9 mouse cellular contexts compared by ENCODE assay signal in the genomic region with DNA sequence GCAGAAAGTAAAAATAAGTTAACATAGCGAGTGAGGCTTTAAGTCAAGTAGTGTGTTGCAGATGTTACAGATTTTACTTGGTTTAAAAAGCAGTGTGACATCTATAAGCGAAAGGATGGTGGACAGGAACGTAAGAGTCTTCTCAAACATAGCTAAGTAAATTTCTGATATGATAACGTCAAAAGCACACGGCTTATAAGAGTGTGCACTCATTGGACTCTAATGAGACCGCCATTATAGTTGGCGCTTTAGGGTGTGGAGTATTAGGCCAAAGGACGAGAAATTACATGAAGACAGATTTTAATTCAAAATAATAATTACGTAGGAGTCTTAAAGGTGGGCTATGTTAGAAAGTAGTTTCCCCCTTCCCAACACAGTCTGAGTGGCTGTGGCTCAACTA. TPM values are rescaled to one million over a fixed set of nuclear protein-coding genes. Genes with fewer than 3 reads are reported as not detected.
DNase-seq lines count a peak whose midpoint lies in the region; ATAC-seq and TF ChIP-seq lines count a peak whose summit lies in the region.
"Had no signal": no experiment of that assay in that cellular context is flagged by ENCODE, and none has a peak within 500 bp of the region (broad histone marks: within the 10 kb centered on the region; RNA-seq: fewer than 3 reads in every experiment).

No protein-coding gene starts in this region.

- no peak for TF ChIP-seq POLR2A in ES-Bruce4 (IDR thresholded peaks at IDR 0.05; ENCODE audit: insufficient read depth, low read length)

- no peaks in the 10 kb centered on the region for H3K9me3 ChIP-seq in heart, embryonic 12.5 days (replicated peaks)
- H3K9me3 ChIP-seq in ES-Bruce4 (replicated peaks; ENCODE audit: control insufficient read depth, insufficient read depth, low read length, poor library complexity, severe bottlenecking) = no peaks in the 10 kb centered on the region
- H3K9me3 ChIP-seq in forebrain, embryonic 16.5 days (ENCODE audit: control insufficient read depth, low read length) = no peaks in the 10 kb centered on the region
- no peaks in the 10 kb centered on the region for H3K9me3 ChIP-seq in liver, embryonic 15.5 days (replicated peaks)

- WGBS in heart, embryonic 12.5 days = 42% methylated on average over 9 of the region's 9 CpGs
- WGBS in forebrain, embryonic 16.5 days = 46% methylated on average over 9 of the region's 9 CpGs
- WGBS in liver, embryonic 15.5 days (ENCODE audit: insufficient replicate concordance) = 35% methylated on average over 9 of the region's 9 CpGs

- ATAC-seq in heart, embryonic 12.5 days (ENCODE audit: insufficient number of reproducible peaks, low FRiP score) = no peak; the same call in 1 of the 2 replicates
- ATAC-seq in forebrain, embryonic 16.5 days = peak; percentile 43
- no peak for ATAC-seq in liver, embryonic 15.5 days (ENCODE audit: insufficient read depth)

- no peak for TF ChIP-seq CTCF in ES-Bruce4 (IDR thresholded peaks at IDR 0.05; ENCODE audit: low read depth, low read length)

- peak overlapping the region; percentile 91 for H3K4me2 ChIP-seq in heart, embryonic 12.5 days
- peak overlapping the region; percentile 60 for H3K4me2 ChIP-seq in forebrain, embryonic 16.5 days (ENCODE audit: low read length)
- H3K4me2 ChIP-seq in liver, embryonic 15.5 days = peak overlapping the region; percentile 93

- intact Hi-C loops in heart, postnatal 14 days (cut with DNase I) = no loop called here

- H3K36me3 ChIP-seq in heart, embryonic 12.5 days = no peaks in the 10 kb centered on the region
- H3K36me3 ChIP-seq in ES-Bruce4 (ENCODE audit: control insufficient read depth, insufficient read depth, low read length, poor library complexity, severe bottlenecking) = no peaks in the 10 kb centered on the region
- no peaks in the 10 kb centered on the region for H3K36me3 ChIP-seq in forebrain, embryonic 16.5 days (ENCODE audit: control insufficient read depth, insufficient read depth)
- H3K36me3 ChIP-seq in liver, embryonic 15.5 days (replicated peaks) = no peaks in the 10 kb centered on the region

- peaks cover 15% of the 10 kb centered on the region for H3K27me3 ChIP-seq in heart, embryonic 12.5 days (replicated peaks)
- H3K27me3 ChIP-seq in ES-Bruce4 (ENCODE audit: control insufficient read depth, insufficient read depth, low read length, poor library complexity, severe bottlenecking) = no peaks in the 10 kb centered on the region
- peaks cover 9% of the 10 kb centered on the region; the same call in 1 of the 2 replicates for H3K27me3 ChIP-seq in forebrain, embryonic 16.5 days (replicated peaks; ENCODE audit: control insufficient read depth, insufficient read depth, low read length)
- peaks cover 14% of the 10 kb centered on the region; the same call in 1 of the 2 replicates for H3K27me3 ChIP-seq in liver, embryonic 15.5 days

- DNase-seq in heart, postnatal 14 days = no peak
- no peak for DNase-seq in T-cell, adult 2 months (ENCODE audit: low spot score)
- DNase-seq in right cerebral cortex, postnatal 14 days = no peak
- DNase-seq in layer of hippocampus, adult 11-12 months (ENCODE audit: low spot score) = no peak

- no peak for TF ChIP-seq EP300 in ES-Bruce4 (IDR thresholded peaks at IDR 0.05; ENCODE audit: insufficient read depth, low read depth, low read length)

- peak overlapping the region; percentile 46; the same call in 1 of the 2 replicates for H3K9ac ChIP-seq in heart, embryonic 12.5 days
- H3K9ac ChIP-seq in ES-Bruce4 (ENCODE audit: low read depth, poor library complexity, severe bottlenecking) = peak overlapping the region; percentile 86
- H3K9ac ChIP-seq in forebrain, embryonic 16.5 days (replicated peaks; ENCODE audit: low read depth, low read length) = peak overlapping the region; percentile 75
- peak overlapping the region; percentile 87 for H3K9ac ChIP-seq in liver, embryonic 15.5 days

- H3K4me1 ChIP-seq in heart, embryonic 12.5 days (replicated peaks) = peaks cover 7% of the 10 kb centered on the region
- H3K4me1 ChIP-seq in ES-Bruce4 (ENCODE audit: control insufficient read depth, insufficient read depth, low read length) = no peaks in the 10 kb centered on the region
- H3K4me1 ChIP-seq in forebrain, embryonic 16.5 days (replicated peaks; ENCODE audit: control insufficient read depth, insufficient read depth, low read length) = peaks cover 9% of the 10 kb centered on the region; the same call in 1 of the 2 replicates
- peaks cover 28% of the 10 kb centered on the region for H3K4me1 ChIP-seq in liver, embryonic 15.5 days (replicated peaks)

- no peak overlapping the region for H3K27ac ChIP-seq in heart, embryonic 12.5 days (ENCODE audit: poor library complexity, severe bottlenecking)
- H3K27ac ChIP-seq in ES-Bruce4 (ENCODE audit: insufficient read depth, low read length) = no peak overlapping the region
- H3K27ac ChIP-seq in forebrain, embryonic 16.5 days (ENCODE audit: low read length) = no peak overlapping the region
- no peak overlapping the region for H3K27ac ChIP-seq in liver, embryonic 15.5 days (replicated peaks)

- peak overlapping the region; percentile 90 for H3K4me3 ChIP-seq in heart, embryonic 12.5 days
- peak overlapping the region; percentile 100; the same call in 1 of the 2 replicates for H3K4me3 ChIP-seq in ES-Bruce4 (ENCODE audit: low read depth, low read length)
- peak overlapping the region; percentile 60 for H3K4me3 ChIP-seq in forebrain, embryonic 16.5 days (replicated peaks; ENCODE audit: low read length)
- peak overlapping the region; percentile 75 for H3K4me3 ChIP-seq in liver, embryonic 15.5 days (replicated peaks)

RNA-seq across cellular contexts. Expression of a gene that starts 0.4 kb away (rescaled TPM):
- polyA plus RNA-seq in heart, embryonic 12.5 days (2016; fragmentation: Nextera tagmentation; extraction: Ambion mirVana) = 27.6 and 32.3 TPM in 2 replicates
- total RNA-seq in heart, postnatal 14 days (2021) = 10 to 100 TPM; 19.0 to 21.0 TPM
- 31.2 and 35.6 TPM in 2 replicates for polyA plus RNA-seq in ES-Bruce4 (2011; ENCODE audit: insufficient read depth, insufficient read length, low read depth, missing spikeins)
- polyA plus RNA-seq in forebrain, embryonic 16.5 days (2015; fragmentation: Nextera tagmentation; extraction: Ambion mirVana) = 33.1 and 43.7 TPM in 2 replicates
- 22.3 and 23.6 TPM in 2 replicates for polyA plus RNA-seq in liver, embryonic 15.5 days (2015; fragmentation: Nextera tagmentation; extraction: Ambion mirVana)

RNA-seq across cellular contexts. Expression of a gene that starts 1.1 kb away (rescaled TPM):
- polyA plus RNA-seq in heart, embryonic 12.5 days (2016; fragmentation: Nextera tagmentation; extraction: Ambion mirVana) = 150 and 151 TPM in 2 replicates
- 10 to 100 TPM; 12.2 to 18.4 TPM for total RNA-seq in heart, postnatal 14 days (2021)
- polyA plus RNA-seq in ES-Bruce4 (2011; ENCODE audit: insufficient read depth, insufficient read length, low read depth, missing spikeins) = not detected in 2 replicates
- polyA plus RNA-seq in forebrain, embryonic 16.5 days (2015; fragmentation: Nextera tagmentation; extraction: Ambion mirVana) = 2.9 and 3.6 TPM in 2 replicates
- 2.2 and 3.1 TPM in 2 replicates for polyA plus RNA-seq in liver, embryonic 15.5 days (2015; fragmentation: Nextera tagmentation; extraction: Ambion mirVana)
- total RNA-seq: monocyte, adult 5-6 weeks had no signal

RNA-seq across cellular contexts. Expression of a gene that starts 20.2 kb away (rescaled TPM):
- not detected in 2 replicates for polyA plus RNA-seq in heart, embryonic 12.5 days (2016; fragmentation: Nextera tagmentation; extraction: Ambion mirVana)
- total RNA-seq in heart, postnatal 14 days (2021) = not detected
- polyA plus RNA-seq in ES-Bruce4 (2011; ENCODE audit: insufficient read depth, insufficient read length, low read depth, missing spikeins) = not detected in 2 replicates
- not detected in 2 replicates for polyA plus RNA-seq in forebrain, embryonic 16.5 days (2015; fragmentation: Nextera tagmentation; extraction: Ambion mirVana)
- not detected in 2 replicates for polyA plus RNA-seq in liver, embryonic 15.5 days (2015; fragmentation: Nextera tagmentation; extraction: Ambion mirVana)
- total RNA-seq: monocyte, adult 5-6 weeks had no signal

Comparison
In these comparisons a context has a peak if more than half of its experiments do, and no peak if none do; other contexts are left out.
1. RNA of a gene that starts 1.1 kb away (polyA plus RNA-seq): 150 to 151 TPM in heart, embryonic 12.5 days; 2.9 to 3.6 TPM in forebrain, embryonic 16.5 days, 2.2 to 3.1 TPM in liver, embryonic 15.5 days and not detected in ES-Bruce4; every median in the first group is over 10 times any median in the second.
2. Peak in every context shown above with its lines, with median percentiles within 50 percentile points of each other: H3K4me2 ChIP-seq, H3K4me3 ChIP-seq and H3K9ac ChIP-seq.